Mouse (Mus musculus) stomach, embryonic 14.5 days (tissue): ENCODE results near the gene Klc1. TPM values are rescaled to one million over a fixed set of nuclear protein-coding genes. Genes with fewer than 3 reads are reported as not detected.
A peak's percentile ranks its signal among the peaks of the same experiment; 100 is the strongest.

Experiments
- ATAC-seq: fragments of 200-750 bp; cut with Nextera tagmentation; 2 replicates; pipeline ENCODE4 v1.8.0; 2017; ENCODE audit warnings: low read depth, moderate TSS enrichment; ENCODE audit not compliant: insufficient number of reproducible peaks, insufficient read depth, low FRiP score
- H3K27ac ChIP-seq: fragments of 300-500 bp; sonication (generic); 2 replicates; pipeline ENCODE4 v1.5.1; 2014; ENCODE audit warnings: mild to moderate bottlenecking, low read length, moderate library complexity, mixed read lengths
- H3K27me3 ChIP-seq: fragments of 300-500 bp; sonication (generic); 2 replicates; pipeline ENCODE4 v1.6.1; 2014; ENCODE audit warnings: low read length, control low read depth, mixed read lengths; ENCODE audit not compliant: control insufficient read depth, insufficient read depth
- H3K36me3 ChIP-seq: fragments of 300-500 bp; sonication (generic); 2 replicates; pipeline ENCODE4 v1.6.1; 2014; ENCODE audit warnings: mild to moderate bottlenecking, control low read depth, low read length, moderate library complexity, mixed read lengths; ENCODE audit not compliant: control insufficient read depth, insufficient read depth
- H3K4me1 ChIP-seq: fragments of 300-500 bp; sonication (generic); 2 replicates; pipeline ENCODE4 v1.6.1; 2014; ENCODE audit warnings: low read length, control low read depth, mixed read lengths; ENCODE audit not compliant: control insufficient read depth, insufficient read depth
- H3K4me2 ChIP-seq: fragments of 300-500 bp; sonication (generic); replicated peaks from 2 replicates; pipeline ENCODE4 v1.6.1; 2014; ENCODE audit warnings: low read depth, low read length, control low read depth
- H3K4me3 ChIP-seq: fragments of 300-500 bp; sonication (generic); 2 replicates; pipeline ENCODE4 v1.5.1; 2014; ENCODE audit warnings: low read depth, low read length, control low read depth
- H3K9ac ChIP-seq: fragments of 300-500 bp; sonication (generic); replicated peaks from 2 replicates; pipeline ENCODE4 v1.6.1; 2014; ENCODE audit warnings: low read depth, mild to moderate bottlenecking, control low read depth, low read length, moderate library complexity, mixed read lengths
- H3K9me3 ChIP-seq: fragments of 300-500 bp; sonication (generic); 2 replicates; pipeline ENCODE4 v1.6.1; 2016; ENCODE audit warnings: low read depth, low read length, control low read depth; ENCODE audit not compliant: control insufficient read depth
- WGBS: fragments of 180-500 bp; shearing (Covaris S2); extraction: QIAGEN DNeasy Blood & Tissue Kit; methylation state at CpG from one replicate; pipeline ENCODE4 v1.1.7; 2014; 5-methylcytosine and 5-hydroxymethylcytosine counted together
- polyA plus RNA-seq: library from polyadenylated mRNA; unstranded; fragments of >200 nt; fragmentation: Nextera tagmentation; extraction: Ambion mirVana; gene quantifications from 2 replicates; pipeline ENCODE4 v1.2.1, GENCODE M21; 2014

The Klc1 gene
- polyA plus RNA-seq, 1 experiment from 2014 or later, result 120 TPM

GRCm38 (mm10) chr12:111722654-111723053, 36.0 kb upstream of the Klc1 start:
- ATAC-seq, result no peak
- Histone ChIP-seq H3K27me3 (no peaks in the 10 kb centered on the region), H3K4me3 (no peak overlapping the region), H3K36me3 (peaks cover 13% of the 10 kb centered on the region; the same call in 1 of the 2 replicates), H3K9me3 (no peaks in the 10 kb centered on the region), H3K4me2 (no peak overlapping the region), H3K4me1 (no peaks in the 10 kb centered on the region), H3K9ac (no peak overlapping the region), H3K27ac (no peak overlapping the region)
- WGBS, result 73% methylated on average over 9 of the region's 9 CpGs

GRCm38 (mm10) chr12:111724638-111725337, 33.9 kb upstream of the Klc1 start:
- WGBS, result 71% methylated on average over 6 of the region's 6 CpGs
- H3K27me3 ChIP-seq, result no peaks in the 10 kb centered on the region
- ATAC-seq, result no peak
- H3K36me3 ChIP-seq, result peaks cover 13% of the 10 kb centered on the region; the same call in 1 of the 2 replicates
- H3K9ac ChIP-seq, result no peak overlapping the region
- H3K4me2 ChIP-seq, result no peak overlapping the region
- no peak overlapping the region for H3K27ac ChIP-seq
- no peak overlapping the region for H3K4me3 ChIP-seq
- H3K9me3 ChIP-seq, result no peaks in the 10 kb centered on the region
- no peaks in the 10 kb centered on the region for H3K4me1 ChIP-seq

GRCm38 (mm10) chr12:111725338-111726121, 33.1 kb upstream of the Klc1 start:
- no peak overlapping the region for H3K4me3 ChIP-seq
- H3K4me1 ChIP-seq, result no peaks in the 10 kb centered on the region
- WGBS, result 79% methylated on average over 12 of the region's 12 CpGs
- H3K27ac ChIP-seq, result no peak overlapping the region
- no peak for ATAC-seq
- no peaks in the 10 kb centered on the region for H3K9me3 ChIP-seq
- no peaks in the 10 kb centered on the region for H3K27me3 ChIP-seq
- no peak overlapping the region for H3K4me2 ChIP-seq
- H3K36me3 ChIP-seq, result peaks cover 13% of the 10 kb centered on the region; the same call in 1 of the 2 replicates
- no peak overlapping the region for H3K9ac ChIP-seq

GRCm38 (mm10) chr12:111726122-111726463, 32.6 kb upstream of the Klc1 start:
- H3K9ac ChIP-seq, result no peak overlapping the region
- peaks cover 13% of the 10 kb centered on the region; the same call in 1 of the 2 replicates for H3K36me3 ChIP-seq
- no peaks in the 10 kb centered on the region for H3K27me3 ChIP-seq
- H3K27ac ChIP-seq, result no peak overlapping the region
- no peaks in the 10 kb centered on the region for H3K4me1 ChIP-seq
- no peak overlapping the region for H3K4me2 ChIP-seq
- WGBS, result 63% methylated on average over 4 of the region's 4 CpGs
- H3K9me3 ChIP-seq, result no peaks in the 10 kb centered on the region
- no peak for ATAC-seq
- no peak overlapping the region for H3K4me3 ChIP-seq

- Histone ChIP-seq H3K4me3 (no peak overlapping the region), H3K27me3 (no peaks in the 10 kb centered on the region), H3K27ac (no peak overlapping the region), H3K9ac (no peak overlapping the region), H3K4me2 (no peak overlapping the region), H3K9me3 (no peaks in the 10 kb centered on the region), H3K36me3 (peaks cover 13% of the 10 kb centered on the region; the same call in 1 of the 2 replicates), H3K4me1 (no peaks in the 10 kb centered on the region)
- ATAC-seq, result no peak
- WGBS, result 81% methylated on average over 1 of the region's 1 CpGs
Observed at GRCm38 (mm10) chr12:111727956-111728355, 30.7 kb upstream of the Klc1 start.

GRCm38 (mm10) chr12:111731822-111732807, 26.5 kb upstream of the Klc1 start:
- no peaks in the 10 kb centered on the region for H3K27me3 ChIP-seq
- H3K4me2 ChIP-seq, result 0 out of 2 replicates have a peak overlapping the region, but pooled peaks have one; percentile 20
- H3K4me3 ChIP-seq, result 0 out of 2 replicates have a peak overlapping the region, but pooled peaks have one; percentile 3
- no peaks in the 10 kb centered on the region for H3K4me1 ChIP-seq
- 30% methylated on average over 30 of the region's 30 CpGs for WGBS
- peak; percentile 88 for ATAC-seq
- no peaks in the 10 kb centered on the region for H3K9me3 ChIP-seq
- no peak overlapping the region for H3K27ac ChIP-seq
- no peak overlapping the region for H3K9ac ChIP-seq
- no peaks in the 10 kb centered on the region; the same call in 1 of the 2 replicates for H3K36me3 ChIP-seq

- Histone ChIP-seq H3K36me3 (no peaks in the 10 kb centered on the region; the same call in 1 of the 2 replicates), H3K9me3 (no peaks in the 10 kb centered on the region), H3K27me3 (no peaks in the 10 kb centered on the region), H3K4me2 (no peak overlapping the region), H3K4me1 (no peaks in the 10 kb centered on the region), H3K27ac (no peak overlapping the region), H3K4me3 (no peak overlapping the region), H3K9ac (no peak overlapping the region)
- 60% methylated on average over 5 of the region's 5 CpGs for WGBS
- peak; percentile 12; the same call in 1 of the 2 replicates for ATAC-seq
Observed at GRCm38 (mm10) chr12:111732921-111733320, 25.7 kb upstream of the Klc1 start.

GRCm38 (mm10) chr12:111734912-111735311, 23.7 kb upstream of the Klc1 start:
- WGBS, result 85% methylated on average over 3 of the region's 3 CpGs
- H3K36me3 ChIP-seq, result no peaks in the 10 kb centered on the region
- no peak for ATAC-seq

More at GRCm38 (mm10) chr12:111734912-111735311, 23.7 kb upstream of the Klc1 start:
- Histone ChIP-seq H3K27ac (no peak overlapping the region), H3K9ac (no peak overlapping the region), H3K27me3 (no peaks in the 10 kb centered on the region), H3K4me1 (no peaks in the 10 kb centered on the region), H3K9me3 (no peaks in the 10 kb centered on the region), H3K4me3 (no peak overlapping the region), H3K4me2 (no peak overlapping the region)
